Mouse (Mus musculus) forebrain, embryonic 10.5 days (tissue): Measurements from ENCODE around the gene Ttc28. TPM values are rescaled to one million over a fixed set of nuclear protein-coding genes. Genes with fewer than 3 reads are reported as not detected.

Experiments used
- DNase-seq: peaks from one replicate; pipeline ENCODE4 v3.0.0-alpha.2; 2017; ENCODE audit warnings: low spot score; ENCODE audit errors: extremely low spot score
- H3K27ac ChIP-seq: fragments of 300-500 bp; sonication (generic); 2 replicates; pipeline ENCODE4 v1.5.1; 2016; ENCODE audit warnings: mild to moderate bottlenecking
- H3K27me3 ChIP-seq: fragments of 300-500 bp; sonication (generic); 2 replicates; pipeline ENCODE4 v1.6.1; 2016; ENCODE audit warnings: mild to moderate bottlenecking; ENCODE audit not compliant: poor library complexity, severe bottlenecking
- H3K36me3 ChIP-seq: fragments of 300-500 bp; sonication (generic); replicated peaks from 2 replicates; pipeline ENCODE4 v1.6.1; 2016; ENCODE audit warnings: mild to moderate bottlenecking, moderate library complexity
- H3K4me1 ChIP-seq: fragments of 300-500 bp; sonication (generic); 2 replicates; pipeline ENCODE4 v1.6.1; 2016
- H3K4me3 ChIP-seq: fragments of 300-500 bp; sonication (generic); 2 replicates; pipeline ENCODE4 v1.5.1; 2016; ENCODE audit warnings: mild to moderate bottlenecking, moderate library complexity
- H3K9me3 ChIP-seq: fragments of 300-500 bp; sonication (generic); 2 replicates; pipeline ENCODE4 v1.6.1; 2016; ENCODE audit warnings: mild to moderate bottlenecking, moderate library complexity
- WGBS: fragments of 180-500 bp; shearing (Covaris S2); methylation state at CpG from one replicate; pipeline ENCODE4 v1.1.7; 2016; 5-methylcytosine and 5-hydroxymethylcytosine counted together
- polyA plus RNA-seq: library from polyadenylated mRNA; unstranded; fragments of >200 nt; fragmentation: Nextera tagmentation; extraction: Ambion mirVana; gene quantifications from 2 replicates; pipeline ENCODE4 v1.2.1, GENCODE M21; 2016

Ttc28 gene
- polyA plus RNA-seq, 1 experiment from 2014 or later: 9.7 TPM

DNA sequence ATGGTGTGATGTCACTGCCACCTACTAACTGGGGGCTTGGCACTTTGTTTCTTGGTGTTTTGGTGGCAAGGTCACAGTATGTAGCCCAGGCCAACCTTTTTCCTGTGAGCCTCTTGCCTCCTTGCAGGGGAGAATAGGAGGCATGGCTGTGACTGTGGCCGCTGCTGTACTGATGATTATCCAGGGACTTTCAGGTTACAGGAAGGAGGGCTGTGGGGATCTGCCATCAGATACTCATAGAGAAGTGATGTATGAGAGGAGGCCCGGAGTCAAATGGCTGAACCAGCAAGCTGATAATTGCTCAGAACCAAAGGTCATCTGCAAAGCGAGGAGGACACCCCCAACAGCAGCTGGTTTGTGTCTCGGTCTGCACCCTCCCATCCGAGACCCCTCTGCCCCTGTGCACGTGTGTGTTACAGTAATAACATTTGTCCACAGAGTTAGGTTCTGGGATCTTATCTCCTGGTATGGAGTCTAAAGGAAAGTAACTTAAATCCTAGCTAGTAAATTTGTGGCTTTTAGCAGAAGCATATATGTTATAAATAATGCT, 221.9 kb downstream of the Ttc28 start:
- Histone ChIP-seq H3K36me3 (peaks cover 19% of the 10 kb centered on the region), H3K4me3 (no peak overlapping the region), H3K9me3 (no peaks in the 10 kb centered on the region), H3K27ac (no peak overlapping the region), H3K27me3 (peaks cover 13% of the 10 kb centered on the region), H3K4me1 (peaks cover 31% of the 10 kb centered on the region)
- no peak for DNase-seq
- WGBS: 80% methylated on average over 6 of the region's 6 CpGs

GRCm38 (mm10) chr5:111104801-111105200, 225.2 kb downstream of the Ttc28 start:
- no peak overlapping the region for H3K27ac ChIP-seq
- peaks cover 19% of the 10 kb centered on the region for H3K36me3 ChIP-seq
- H3K4me3 ChIP-seq: no peak overlapping the region
- H3K27me3 ChIP-seq: peaks cover 9% of the 10 kb centered on the region; the same call in 1 of the 2 replicates
- DNase-seq: no peak
- H3K4me1 ChIP-seq: no peaks in the 10 kb centered on the region
- 93% methylated on average over 7 of the region's 7 CpGs for WGBS
- no peaks in the 10 kb centered on the region for H3K9me3 ChIP-seq

DNA sequence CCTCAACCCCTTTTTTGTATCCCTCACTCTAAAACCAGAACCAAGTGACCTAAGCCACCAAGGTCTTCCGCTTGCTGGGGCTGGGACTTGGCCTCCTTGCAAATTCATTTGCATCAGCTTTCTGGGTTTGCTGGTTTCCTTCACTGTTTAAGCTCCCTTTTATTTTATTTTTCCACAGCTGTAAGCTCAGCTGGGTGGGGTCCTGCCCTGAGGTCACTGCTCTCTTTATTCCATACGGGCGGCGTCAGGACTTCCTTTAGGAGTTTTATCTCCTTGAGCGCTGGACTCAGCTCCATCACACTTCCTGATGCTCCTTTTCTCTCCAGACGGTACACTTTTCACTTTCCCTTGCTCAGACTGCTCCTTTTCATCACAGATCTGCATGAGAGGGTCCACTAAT, 231.8 kb downstream of the Ttc28 start:
- no peaks in the 10 kb centered on the region for H3K36me3 ChIP-seq
- no peaks in the 10 kb centered on the region for H3K9me3 ChIP-seq
- H3K27me3 ChIP-seq: no peaks in the 10 kb centered on the region
- DNase-seq: no peak
- peaks cover 36% of the 10 kb centered on the region for H3K4me1 ChIP-seq
- H3K27ac ChIP-seq: no peak overlapping the region
- H3K4me3 ChIP-seq: no peak overlapping the region
- WGBS: 67% methylated on average over 6 of the region's 6 CpGs

DNA sequence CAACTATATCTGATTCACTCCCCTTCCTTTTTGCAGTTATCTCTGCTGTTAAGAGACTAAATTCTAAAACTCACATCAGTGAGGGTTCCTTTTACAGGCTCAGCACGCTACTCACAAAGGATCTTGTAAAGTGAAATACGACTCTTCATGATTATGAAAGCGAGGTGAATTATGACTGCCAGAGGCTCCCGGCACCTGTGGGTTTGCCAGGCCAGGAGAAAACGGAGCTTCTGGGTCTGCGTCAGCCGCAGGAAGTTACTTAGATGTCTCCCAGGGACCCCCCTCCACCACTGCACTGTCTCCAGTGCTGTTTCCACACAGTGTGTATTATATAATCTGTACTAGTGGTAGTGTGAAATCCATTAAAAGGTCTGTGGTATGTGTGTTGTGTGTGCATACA, 233.6 kb downstream of the Ttc28 start:
- no peak overlapping the region for H3K27ac ChIP-seq
- H3K36me3 ChIP-seq: no peaks in the 10 kb centered on the region
- no peak overlapping the region for H3K4me3 ChIP-seq
- DNase-seq: no peak
- WGBS: 88% methylated on average over 7 of the region's 7 CpGs
- H3K9me3 ChIP-seq: no peaks in the 10 kb centered on the region
- peaks cover 36% of the 10 kb centered on the region for H3K4me1 ChIP-seq
- H3K27me3 ChIP-seq: no peaks in the 10 kb centered on the region

- 89% methylated on average over 8 of the region's 8 CpGs for WGBS
These were observed 234.2 kb downstream of the Ttc28 start for GRCm38 (mm10) chr5:111113694-111114375.

GRCm38 (mm10) chr5:111114597-111114996, 235.0 kb downstream of the Ttc28 start:
- 91% methylated on average over 10 of the region's 10 CpGs for WGBS

More at GRCm38 (mm10) chr5:111113694-111114375, 234.2 kb downstream of the Ttc28 start:
- Histone ChIP-seq H3K9me3 (no peaks in the 10 kb centered on the region), H3K36me3 (no peaks in the 10 kb centered on the region), H3K4me1 (peaks cover 36% of the 10 kb centered on the region), H3K27ac (no peak overlapping the region), H3K4me3 (no peak overlapping the region), H3K27me3 (no peaks in the 10 kb centered on the region)
- DNase-seq: no peak

GRCm38 (mm10) chr5:111115519-111116350, 236.1 kb downstream of the Ttc28 start:
- Histone ChIP-seq H3K36me3 (no peaks in the 10 kb centered on the region), H3K4me1 (peaks cover 45% of the 10 kb centered on the region), H3K27me3 (no peaks in the 10 kb centered on the region), H3K9me3 (no peaks in the 10 kb centered on the region), H3K27ac (no peak overlapping the region), H3K4me3 (no peak overlapping the region)
- DNase-seq: no peak
- WGBS: 76% methylated on average over 15 of the region's 15 CpGs

More at GRCm38 (mm10) chr5:111114597-111114996, 235.0 kb downstream of the Ttc28 start:
- Histone ChIP-seq H3K9me3 (no peaks in the 10 kb centered on the region), H3K36me3 (no peaks in the 10 kb centered on the region), H3K4me1 (peaks cover 36% of the 10 kb centered on the region), H3K4me3 (no peak overlapping the region), H3K27ac (no peak overlapping the region), H3K27me3 (no peaks in the 10 kb centered on the region)
- no peak for DNase-seq

DNA sequence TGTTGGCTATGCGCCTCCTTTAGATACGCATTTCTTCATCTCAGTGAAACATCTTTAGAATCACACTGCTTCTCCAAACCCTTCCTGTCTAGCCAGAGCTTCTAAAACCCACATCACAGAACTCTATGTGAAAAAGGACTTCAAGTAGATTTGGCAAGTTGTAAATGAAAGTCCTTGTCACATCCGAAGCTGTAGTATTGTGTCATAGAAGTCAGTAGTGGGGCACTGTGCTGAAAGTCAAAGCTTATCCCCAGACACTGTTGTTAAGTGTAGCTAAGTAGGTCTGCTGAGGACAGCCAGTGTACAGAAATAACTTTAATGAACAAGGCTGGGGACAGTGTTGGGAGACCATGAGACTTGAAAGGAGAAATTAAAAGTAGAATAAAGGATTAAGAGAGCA, 240.2 kb downstream of the Ttc28 start:
- DNase-seq: no peak
- Histone ChIP-seq H3K27ac (no peak overlapping the region), H3K4me3 (no peak overlapping the region), H3K27me3 (0 out of 2 replicates have a peak, but pooled peaks cover 6% of the 10 kb centered on the region), H3K36me3 (no peaks in the 10 kb centered on the region), H3K4me1 (peaks cover 44% of the 10 kb centered on the region), H3K9me3 (no peaks in the 10 kb centered on the region)
- 83% methylated on average over 3 of the region's 3 CpGs for WGBS

DNA sequence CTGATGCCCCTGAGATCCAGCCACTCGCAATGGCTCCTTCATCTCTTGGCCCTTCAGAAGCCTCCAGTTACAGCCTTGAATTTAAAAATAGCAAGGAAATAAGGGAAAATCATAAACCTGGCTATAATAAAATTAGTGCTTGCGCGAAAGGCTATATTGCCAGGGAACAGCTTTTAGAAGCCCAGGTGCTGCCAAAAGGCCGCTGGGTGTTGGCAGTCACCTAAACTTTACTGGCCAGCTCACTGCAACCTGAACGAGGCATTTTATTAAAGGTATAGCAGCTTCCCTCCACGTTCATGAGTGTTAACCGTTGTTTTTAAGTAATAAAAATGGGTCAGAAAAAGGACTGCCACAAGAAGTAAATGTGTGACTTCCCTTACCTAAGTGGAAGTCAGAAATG, 240.7 kb downstream of the Ttc28 start:
- H3K4me1 ChIP-seq: peaks cover 39% of the 10 kb centered on the region
- DNase-seq: no peak

DNA sequence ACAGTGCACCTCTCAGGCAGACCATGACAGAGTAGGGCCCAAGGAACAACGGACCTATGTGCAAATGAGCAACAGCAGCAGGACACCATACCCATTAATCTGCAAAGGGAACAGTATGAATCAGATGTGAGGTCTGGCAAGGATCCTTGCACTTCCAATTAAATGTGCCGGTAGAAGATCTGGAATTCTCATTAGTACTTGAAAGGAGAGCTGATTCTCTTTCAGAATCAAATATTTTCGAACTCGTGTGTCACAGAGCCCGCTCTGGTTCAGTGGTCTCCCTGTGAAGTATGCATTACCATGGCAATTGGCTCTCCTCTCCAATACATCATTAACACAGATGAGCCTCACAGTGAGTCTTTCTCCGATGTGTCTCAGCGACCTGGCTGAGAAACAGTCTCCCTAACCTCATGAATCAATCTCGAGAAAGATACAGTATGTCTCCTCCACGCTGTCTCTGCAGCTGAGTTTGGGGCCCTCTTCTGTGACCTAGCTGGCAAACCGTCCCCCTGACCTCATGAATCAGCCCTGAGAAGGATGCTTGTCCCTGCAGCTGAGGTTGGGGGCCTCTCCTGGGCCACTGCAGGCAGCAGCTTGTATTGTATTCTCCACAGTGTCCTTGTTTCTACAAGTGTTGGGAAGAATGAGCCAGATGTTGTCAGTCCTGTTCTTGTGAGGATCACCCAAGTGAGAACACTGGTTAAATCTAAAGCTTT, 241.3 kb downstream of the Ttc28 start:
- no peaks in the 10 kb centered on the region for H3K36me3 ChIP-seq
- H3K4me3 ChIP-seq: no peak overlapping the region
- H3K27me3 ChIP-seq: 0 out of 2 replicates have a peak, but pooled peaks cover 6% of the 10 kb centered on the region
- no peak for DNase-seq
- WGBS: 75% methylated on average over 10 of the region's 10 CpGs
- H3K4me1 ChIP-seq: peaks cover 34% of the 10 kb centered on the region
- H3K9me3 ChIP-seq: no peaks in the 10 kb centered on the region
- no peak overlapping the region for H3K27ac ChIP-seq

More for the DNA sequence above, 240.7 kb downstream of the Ttc28 start:
- Histone ChIP-seq H3K27ac (no peak overlapping the region), H3K9me3 (no peaks in the 10 kb centered on the region), H3K4me3 (no peak overlapping the region), H3K27me3 (0 out of 2 replicates have a peak, but pooled peaks cover 6% of the 10 kb centered on the region), H3K36me3 (no peaks in the 10 kb centered on the region)
- WGBS: 93% methylated on average over 7 of the region's 7 CpGs

DNA sequence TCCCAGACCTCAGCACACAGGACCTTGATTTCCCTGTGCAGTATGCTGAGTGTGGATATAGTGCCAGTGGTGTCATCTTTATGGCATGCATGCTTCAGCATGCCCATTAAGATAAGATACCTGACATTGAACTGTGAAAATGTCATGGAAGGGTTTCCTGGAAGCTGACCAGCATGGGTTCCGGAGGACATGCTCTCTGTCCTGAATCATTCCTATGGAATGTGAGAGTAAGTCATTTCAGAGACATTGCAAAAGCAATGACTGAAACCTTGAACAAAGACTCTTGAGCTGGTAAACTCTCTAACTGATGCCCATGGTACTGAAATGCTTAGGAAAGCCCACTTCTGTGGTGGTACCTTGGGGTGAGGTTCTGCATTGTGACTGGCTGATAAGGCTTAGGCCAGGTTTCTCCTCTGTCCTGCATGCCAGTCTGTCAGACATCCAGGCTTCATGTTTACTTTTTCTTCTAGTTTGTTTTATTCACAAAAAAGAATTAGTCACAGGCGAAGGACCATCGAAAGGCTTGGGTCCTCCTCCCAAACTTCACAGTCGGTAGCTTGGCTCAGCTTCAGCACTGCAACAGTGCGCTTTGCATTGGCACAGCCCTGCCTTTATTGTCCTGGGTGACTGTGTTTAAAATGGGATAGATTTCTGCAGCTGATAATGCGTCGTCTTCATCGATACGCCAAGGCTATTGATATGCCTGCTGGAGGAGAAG, 242.9 kb downstream of the Ttc28 start:
- Histone ChIP-seq H3K36me3 (no peaks in the 10 kb centered on the region), H3K27ac (no peak overlapping the region), H3K4me1 (peaks cover 32% of the 10 kb centered on the region), H3K4me3 (no peak overlapping the region), H3K9me3 (no peaks in the 10 kb centered on the region), H3K27me3 (0 out of 2 replicates have a peak, but pooled peaks cover 6% of the 10 kb centered on the region)
- WGBS: 83% methylated on average over 9 of the region's 9 CpGs
- no peak for DNase-seq
